Mouse (Mus musculus): ENCODE results near the gene Kif7.

Kif7 gene

GRCm38 (mm10) chr7:79721386-79721977 is 6.0 kb upstream of the Kif7 start:
- no peak for DNase-seq

- no peak for DNase-seq
Observed at GRCm38 (mm10) chr7:79710831-79711230, 4.7 kb downstream of the Kif7 start.

GRCm38 (mm10) chr7:79710130-79710607 is 5.4 kb downstream of the Kif7 start:
- peak; percentile 49 for DNase-seq

- no peak for DNase-seq
Observed at GRCm38 (mm10) chr7:79705210-79705609, 10.3 kb downstream of the Kif7 start.

GRCm38 (mm10) chr7:79702755-79703154 is 12.8 kb downstream of the Kif7 start:
- DNase-seq = no peak

- DNase-seq = no peak
Observed at GRCm38 (mm10) chr7:79696495-79696894, 19.0 kb downstream of the Kif7 start.

GRCm38 (mm10) chr7:79680231-79680630 is 35.3 kb downstream of the Kif7 start:
- no peak for DNase-seq

GRCm38 (mm10) chr7:79679186-79679585 is 36.3 kb downstream of the Kif7 start:
- no peak for DNase-seq

GRCm38 (mm10) chr7:79670900-79671604 is 44.5 kb downstream of the Kif7 start:
- DNase-seq = no peak

GRCm38 (mm10) chr7:79666690-79667089 is 48.8 kb downstream of the Kif7 start:
- DNase-seq = no peak

GRCm38 (mm10) chr7:79661253-79661890 is 54.1 kb downstream of the Kif7 start:
- no peak for DNase-seq

GRCm38 (mm10) chr7:79660291-79661150 is 55.0 kb downstream of the Kif7 start:
- DNase-seq = no peak

- DNase-seq = peak; percentile 89
Observed at GRCm38 (mm10) chr7:79659578-79660290, 55.8 kb downstream of the Kif7 start, which contains the start of gene Ticrr. TSS of gene Ticrr (plus strand) at chr7:79660196.

- no peak for DNase-seq
Observed at GRCm38 (mm10) chr7:79654586-79654985, 60.9 kb downstream of the Kif7 start.

GRCm38 (mm10) chr7:79654185-79654584 is 61.3 kb downstream of the Kif7 start:
- DNase-seq = no peak

GRCm38 (mm10) chr7:79649005-79649404 is 66.5 kb downstream of the Kif7 start:
- peak; percentile 39 for DNase-seq
